Mouse (Mus musculus): ENCODE data around the gene Jhy.

DNA sequence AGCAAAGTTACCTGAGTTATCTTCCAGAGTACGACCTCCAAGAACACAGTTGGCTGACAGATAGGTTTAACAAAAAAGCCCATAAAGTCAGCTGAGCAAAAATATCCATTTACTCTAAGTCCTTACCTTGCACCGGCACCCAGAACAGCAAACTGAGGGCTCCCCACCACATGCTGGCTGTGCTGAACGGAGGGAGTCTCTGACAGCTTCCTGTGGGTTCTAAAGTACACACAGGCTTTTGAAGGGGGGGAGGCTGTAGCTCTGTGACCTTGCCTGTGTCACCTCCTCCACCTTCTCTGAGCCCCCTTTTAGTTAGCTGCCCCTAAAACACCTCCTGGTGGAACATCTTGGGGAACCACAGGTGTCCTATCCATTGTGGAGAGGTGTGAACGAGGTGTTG lies 40.5 kb upstream of the Jhy start, which contains the start of gene Crtam:
- TF ChIP-seq CTCF (IDR thresholded peaks at IDR 0.05; ENCODE audit: low read depth) = no peak
- no peak for TF ChIP-seq EP300 (IDR thresholded peaks at IDR 0.05; ENCODE audit: low read depth)

Data from heart, postnatal 0 days (tissue).